Mouse (Mus musculus) frontal cortex, postnatal 14 days (tissue): ENCODE results near the gene Zwilch.

ENCODE experiments used
- DNase-seq, 2 experiments: peaks; one replicate each; pipeline ENCODE4 v3.0.0; 2022; ENCODE audit warnings: low spot score in 2 of 2

Zwilch gene

GRCm38 (mm10) chr9:64105301-64105700, 67.6 kb downstream of the Zwilch start:
- DNase-seq = no peak

GRCm38 (mm10) chr9:64100442-64100841, 72.5 kb downstream of the Zwilch start:
- peak in 1 of 2 experiments; percentile 52 for DNase-seq

GRCm38 (mm10) chr9:64098282-64098681, 74.6 kb downstream of the Zwilch start:
- DNase-seq = no peak

- no peak for DNase-seq
Measured at GRCm38 (mm10) chr9:64094083-64094482, 78.8 kb downstream of the Zwilch start.

- no peak for DNase-seq
Measured at GRCm38 (mm10) chr9:64089004-64089403, 83.9 kb downstream of the Zwilch start.

GRCm38 (mm10) chr9:64088346-64088745, 84.6 kb downstream of the Zwilch start:
- no peak for DNase-seq

- DNase-seq = peak; percentile 44 to 77
Measured at GRCm38 (mm10) chr9:64087461-64088235, 85.3 kb downstream of the Zwilch start.
